13 mouse cellular contexts compared by ENCODE assay signal in genomic region chr11:48873591-48874290, GRCm38 (mm10). TPM values are rescaled to one million over a fixed set of nuclear protein-coding genes. Genes with fewer than 3 reads are reported as not detected.
DNase-seq lines count a peak whose midpoint lies in the region; ATAC-seq and TF ChIP-seq lines count a peak whose summit lies in the region.
"Had no signal": no experiment of that assay in that cellular context is flagged by ENCODE, and none has a peak within 500 bp of the region (broad histone marks: within the 10 kb centered on the region; RNA-seq: fewer than 3 reads in every experiment).

No protein-coding gene starts in this region.

- peak; percentile 25; the same call in 1 of the 2 replicates for ATAC-seq in intestine, embryonic 14.5 days (replicated peaks; ENCODE audit: low FRiP score, low TSS enrichment, low read depth)
- ATAC-seq in megakaryocyte-erythroid progenitor cell, adult 5-6 weeks (replicated peaks; ENCODE audit: low FRiP score, low TSS enrichment, poor library complexity, severe bottlenecking): peak; percentile 82
- ATAC-seq: lung, postnatal 0 days had no signal

- no peaks in the 10 kb centered on the region for H3K36me3 ChIP-seq in intestine, embryonic 14.5 days (ENCODE audit: control insufficient read depth, insufficient read depth, low read length)

- TF ChIP-seq POLR2A in bone marrow, adult 2 months (IDR thresholded peaks at IDR 0.05; ENCODE audit: borderline replicate concordance, control insufficient read depth, low read depth, low read length): no peak

- H3K4me3 ChIP-seq in bone marrow, adult 2 months (replicated peaks; ENCODE audit: control insufficient read depth, low read depth, low read length): no peak overlapping the region
- no peak overlapping the region for H3K4me3 ChIP-seq in intestine, embryonic 14.5 days (ENCODE audit: low read depth, low read length)
- H3K4me3 ChIP-seq: forebrain, embryonic 13.5 days had no signal

- H3K4me1 ChIP-seq in bone marrow, adult 2 months (ENCODE audit: control insufficient read depth, insufficient read depth, low read length): no peaks in the 10 kb centered on the region; the same call in 1 of the 2 replicates
- H3K4me1 ChIP-seq in intestine, embryonic 14.5 days (replicated peaks; ENCODE audit: control insufficient read depth, insufficient read depth, low read length): peaks cover 29% of the 10 kb centered on the region

- 48% methylated on average over 10 of the region's 10 CpGs for WGBS in bone marrow, adult 2 months
- WGBS in intestine, embryonic 14.5 days: 53% methylated on average over 10 of the region's 10 CpGs

- H3K9me3 ChIP-seq in intestine, embryonic 14.5 days (ENCODE audit: control insufficient read depth, low read length): no peaks in the 10 kb centered on the region
- H3K9me3 ChIP-seq: forebrain, embryonic 13.5 days had no signal

- H3K27me3 ChIP-seq in intestine, embryonic 14.5 days (replicated peaks; ENCODE audit: control insufficient read depth, insufficient read depth, low read length): no peaks in the 10 kb centered on the region

- peak overlapping the region; percentile 54 for H3K27ac ChIP-seq in bone marrow, adult 2 months (ENCODE audit: control insufficient read depth, insufficient read depth, low read depth, low read length, poor library complexity)
- H3K27ac ChIP-seq in intestine, embryonic 14.5 days (ENCODE audit: low read depth): peak overlapping the region; percentile 82
- H3K27ac ChIP-seq: forebrain, embryonic 13.5 days; hindbrain, postnatal 0 days had no signal

- H3K9ac ChIP-seq in intestine, embryonic 14.5 days (ENCODE audit: low read length): no peak overlapping the region
- H3K9ac ChIP-seq: forebrain, embryonic 13.5 days had no signal

- peak overlapping the region; percentile 16; the same call in 1 of the 2 replicates for H3K4me2 ChIP-seq in intestine, embryonic 14.5 days (ENCODE audit: low read length)
- H3K4me2 ChIP-seq: forebrain, embryonic 13.5 days had no signal

- TF ChIP-seq CTCF in bone marrow, adult 2 months (IDR thresholded peaks at IDR 0.05; ENCODE audit: control insufficient read depth, insufficient read depth, low read length): no peak

- DNase-seq in kidney, adult 9 months: peak; percentile 38
- no peak for DNase-seq in kidney, adult 8-10 months
- no peak for DNase-seq in intestine, embryonic 14.5 days (ENCODE audit: low spot score)
- no peak for DNase-seq in urinary bladder, postnatal 14 days (ENCODE audit: low spot score)
- no peak for DNase-seq in frontal cortex, postnatal 10 days (ENCODE audit: low spot score in 2 of 2)
- no peak for DNase-seq in right cerebral cortex, adult 2 months (ENCODE audit: low spot score in 2 of 2)
- DNase-seq: layer of hippocampus, postnatal 36 days had no signal

RNA-seq across cellular contexts. Expression of gene Irgm1, which starts 2.3 kb away (rescaled TPM):
- polyA plus RNA-seq in bone marrow, adult 2 months (2011; ENCODE audit: insufficient read depth, insufficient read length, low replicate concordance, missing spikeins): 15.8 and 21.3 TPM in 2 replicates
- polyA plus RNA-seq in intestine, embryonic 14.5 days (2014; fragmentation: Nextera tagmentation; extraction: Ambion mirVana): 14.7 and 16.2 TPM in 2 replicates
- 37.4 and 43.3 TPM in 2 replicates for total RNA-seq in megakaryocyte-erythroid progenitor cell, adult 5-6 weeks (2014; fragmentation: Nextera tagmentation)
- 53.9 and 61.5 TPM in 2 replicates for total RNA-seq in megakaryocyte-erythroid progenitor cell, adult 5-6 weeks (2017)

RNA-seq across cellular contexts. Expression of gene Gm5431, which starts 28.3 kb away (rescaled TPM):
- 2.0 TPM in 1 of 2 replicates, not detected in the other for polyA plus RNA-seq in bone marrow, adult 2 months (2011; ENCODE audit: insufficient read depth, insufficient read length, low replicate concordance, missing spikeins)
- 0.12 and 0.30 TPM in 2 replicates for polyA plus RNA-seq in intestine, embryonic 14.5 days (2014; fragmentation: Nextera tagmentation; extraction: Ambion mirVana)
- not detected in 2 replicates for total RNA-seq in megakaryocyte-erythroid progenitor cell, adult 5-6 weeks (2014; fragmentation: Nextera tagmentation)
- total RNA-seq in megakaryocyte-erythroid progenitor cell, adult 5-6 weeks (2017): not detected in 2 replicates
- total RNA-seq: ES-E14 had no signal

RNA-seq across cellular contexts. Expression of gene Gm12184, which starts 47.3 kb away (rescaled TPM):
- 43.1 and 76.8 TPM in 2 replicates for polyA plus RNA-seq in bone marrow, adult 2 months (2011; ENCODE audit: insufficient read depth, insufficient read length, low replicate concordance, missing spikeins)
- polyA plus RNA-seq in intestine, embryonic 14.5 days (2014; fragmentation: Nextera tagmentation; extraction: Ambion mirVana): 3.9 and 4.1 TPM in 2 replicates
- total RNA-seq in megakaryocyte-erythroid progenitor cell, adult 5-6 weeks (2014; fragmentation: Nextera tagmentation): 10.6 and 12.0 TPM in 2 replicates
- total RNA-seq in megakaryocyte-erythroid progenitor cell, adult 5-6 weeks (2017): 6.7 and 9.1 TPM in 2 replicates

RNA-seq across cellular contexts. Expression of gene Trim7, which starts 47.8 kb away (rescaled TPM):
- 8.4 and 14.4 TPM in 2 replicates for polyA plus RNA-seq in bone marrow, adult 2 months (2011; ENCODE audit: insufficient read depth, insufficient read length, low replicate concordance, missing spikeins)
- polyA plus RNA-seq in intestine, embryonic 14.5 days (2014; fragmentation: Nextera tagmentation; extraction: Ambion mirVana): 1.4 and 1.5 TPM in 2 replicates
- 0.84 TPM in 1 of 2 replicates, not detected in the other for total RNA-seq in megakaryocyte-erythroid progenitor cell, adult 5-6 weeks (2014; fragmentation: Nextera tagmentation)
- 0.75 and 0.80 TPM in 2 replicates for total RNA-seq in megakaryocyte-erythroid progenitor cell, adult 5-6 weeks (2017)

RNA-seq across cellular contexts. Expression of gene Trim41, which starts 56.6 kb away (rescaled TPM):
- 39.7 and 51.0 TPM in 2 replicates for polyA plus RNA-seq in bone marrow, adult 2 months (2011; ENCODE audit: insufficient read depth, insufficient read length, low replicate concordance, missing spikeins)
- polyA plus RNA-seq in intestine, embryonic 14.5 days (2014; fragmentation: Nextera tagmentation; extraction: Ambion mirVana): 5.0 and 6.2 TPM in 2 replicates
- total RNA-seq in megakaryocyte-erythroid progenitor cell, adult 5-6 weeks (2014; fragmentation: Nextera tagmentation): 16.0 and 19.8 TPM in 2 replicates
- 18.6 and 64.6 TPM in 2 replicates for total RNA-seq in megakaryocyte-erythroid progenitor cell, adult 5-6 weeks (2017)
